Mouse (Mus musculus) heart, adult 2 months (tissue): ENCODE data around the gene Bcl10. TPM values are rescaled to one million over a fixed set of nuclear protein-coding genes. Genes with fewer than 3 reads are reported as not detected.

Source experiments
- DNase-seq, 2 experiments: peaks; one replicate each; pipeline ENCODE4 v3.0.0; 2021
- H3K27ac ChIP-seq: fragments of 200-600 bp; 2 replicates; pipeline ENCODE4 v1.8.1; 2022
- H3K27me3 ChIP-seq: fragments of 200-500 bp; 2 replicates; pipeline ENCODE4 v1.6.1; 2012; ENCODE audit warnings: mild to moderate bottlenecking, low read length, inconsistent platforms, mixed read lengths; ENCODE audit not compliant: control insufficient read depth, insufficient read depth
- H3K36me3 ChIP-seq: fragments of 200-500 bp; 2 replicates; pipeline ENCODE4 v1.6.1; 2012; ENCODE audit warnings: low read length, inconsistent platforms; ENCODE audit not compliant: control insufficient read depth, insufficient read depth
- H3K4me1 ChIP-seq: fragments of 200-500 bp; 2 replicates; pipeline ENCODE4 v1.6.1; 2011; ENCODE audit warnings: low read length; ENCODE audit not compliant: control insufficient read depth, insufficient read depth
- H3K4me3 ChIP-seq: fragments of 200-600 bp; 2 replicates; pipeline ENCODE4 v1.8.1; 2022
- H3K79me2 ChIP-seq: fragments of 200-500 bp; replicated peaks from 2 replicates; pipeline ENCODE4 v1.6.1; 2012; ENCODE audit warnings: mild to moderate bottlenecking, inconsistent platforms, low read length, moderate library complexity, mixed read lengths; ENCODE audit not compliant: control insufficient read depth, insufficient read depth
- H3K9ac ChIP-seq: fragments of 200-500 bp; 2 replicates; pipeline ENCODE4 v1.6.1; 2012; ENCODE audit warnings: low read depth, mild to moderate bottlenecking, control low read depth, inconsistent platforms, low read length, mixed read lengths
- CTCF ChIP-seq: fragments of 200-600 bp; IDR thresholded peaks from 2 replicates; pipeline ENCODE4 v1.8.1; 2022; ENCODE audit warnings: antibody characterized with exemption, mild to moderate bottlenecking, moderate library complexity
- EP300 ChIP-seq: fragments of 200-500 bp; IDR thresholded peaks from 2 replicates; pipeline ENCODE4 v1.6.1; 2011; ENCODE audit warnings: low read depth, low read length, control low read depth; ENCODE audit not compliant: insufficient read depth
- POLR2A ChIP-seq: fragments of 200-500 bp; IDR thresholded peaks from 2 replicates; pipeline ENCODE4 v1.6.1; 2011; ENCODE audit warnings: mild to moderate bottlenecking, low read depth, low read length, control low read depth; ENCODE audit not compliant: insufficient read depth
- WGBS: fragments of 180-500 bp; shearing (Covaris S2); methylation state at CpG from one replicate; pipeline ENCODE4 v1.1.7; 2018; 5-methylcytosine and 5-hydroxymethylcytosine counted together
- intact Hi-C: fragments of 180-260 bp; cut with DNase I; formaldehyde crosslinking; loops from one replicate; pipeline ENCODE4 v1.15.1; 2025
- polyA plus RNA-seq: library from polyadenylated mRNA; depleted of rRNA; stranded (reverse); fragments of >200 nt; gene quantifications from 2 replicates; pipeline ENCODE4 v1.2.3, GENCODE M21; 2012
- total RNA-seq, 2 experiments: library from RNA; stranded (reverse); gene quantifications; 2 replicates each; pipeline ENCODE4 v1.2.3; 2021

Gene Bcl10
- total and polyA plus RNA-seq, 3 experiments, result 11.0 to 19.3 (median 17.7) TPM

- WGBS, result 10% methylated on average over 15 of the region's 15 CpGs
- Histone ChIP-seq H3K4me1 (peaks cover 4% of the 10 kb centered on the region), H3K79me2 (no peaks in the 10 kb centered on the region), H3K36me3 (no peaks in the 10 kb centered on the region; the same call in 1 of the 2 replicates), H3K9ac (no peak overlapping the region), H3K27ac (no peak overlapping the region), H3K27me3 (no peaks in the 10 kb centered on the region), H3K4me3 (no peak overlapping the region)
- intact Hi-C loops, result loop anchor here (1.0 to 5.0 kb wide), 5 partner anchors 37 to 229 kb away; partner anchors contain the start of gene Syde2
- TF ChIP-seq EP300 (peak; percentile 68; the same call in 1 of the 2 replicates), POLR2A (no peak), CTCF (peak; percentile 72)
- DNase-seq, result peak; percentile 47 to 51
These were observed 27.6 kb downstream of the Bcl10 start for GRCm38 (mm10) chr3:145950034-145950814.

GRCm38 (mm10) chr3:145950815-145951130 is 28.2 kb downstream of the Bcl10 start:
- 33% methylated on average over 5 of the region's 5 CpGs for WGBS
- Histone ChIP-seq H3K27ac (no peak overlapping the region), H3K36me3 (no peaks in the 10 kb centered on the region; the same call in 1 of the 2 replicates), H3K27me3 (no peaks in the 10 kb centered on the region), H3K9ac (no peak overlapping the region), H3K4me3 (no peak overlapping the region), H3K79me2 (no peaks in the 10 kb centered on the region), H3K4me1 (peaks cover 4% of the 10 kb centered on the region)
- no peak for TF ChIP-seq POLR2A
- no peak for TF ChIP-seq CTCF
- TF ChIP-seq EP300, result no peak
- DNase-seq, result no peak
- intact Hi-C loops, result loop anchor here (1.0 to 5.0 kb wide), 5 partner anchors 37 to 229 kb away; partner anchors contain the start of gene Syde2

DNA sequence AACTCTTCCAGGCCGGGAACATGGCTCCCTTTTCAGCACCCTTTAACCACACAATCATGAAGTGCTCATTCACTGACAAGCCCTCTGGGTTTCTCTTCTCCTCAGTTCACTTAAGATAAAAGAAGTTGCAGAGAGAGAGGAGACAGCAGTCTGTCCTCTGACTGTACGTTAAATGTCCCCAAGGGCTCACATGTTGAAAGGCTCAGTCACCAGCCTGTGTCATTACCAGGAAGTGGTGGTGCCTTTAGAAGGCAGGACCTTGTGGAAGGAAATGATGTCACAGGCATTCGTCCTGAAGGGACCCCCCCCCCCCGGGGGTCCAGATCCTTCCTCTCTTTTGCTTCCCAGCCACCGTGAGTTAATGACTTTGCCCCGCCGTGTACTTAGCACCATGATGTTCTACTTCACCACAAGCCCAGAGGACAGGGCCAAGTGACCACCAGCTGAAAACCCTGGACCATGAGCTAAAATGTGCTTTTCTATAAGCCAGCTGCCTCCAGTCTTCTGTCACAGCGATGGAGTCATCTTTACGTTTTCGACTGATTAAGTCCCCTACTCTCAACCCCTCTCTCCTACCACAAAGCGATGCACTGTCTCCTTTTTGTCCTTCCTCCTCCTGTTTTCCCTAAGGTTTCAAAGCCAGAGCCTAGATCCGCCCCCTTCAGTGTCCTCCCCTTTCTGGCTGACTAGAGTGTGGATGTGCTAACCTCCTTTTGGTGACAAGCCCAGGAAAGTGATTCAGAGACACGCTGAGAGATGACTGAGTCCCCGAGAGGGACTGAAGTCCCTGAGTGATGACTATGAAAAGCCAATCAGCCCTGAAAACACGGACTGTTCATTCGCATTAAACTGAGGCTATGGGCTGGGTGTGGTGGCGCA is 28.9 kb downstream of the Bcl10 start:
- 41% methylated on average over 17 of the region's 17 CpGs for WGBS
- Histone ChIP-seq H3K4me1 (no peaks in the 10 kb centered on the region; the same call in none of the 2 replicates), H3K4me3 (no peak overlapping the region), H3K79me2 (no peaks in the 10 kb centered on the region), H3K9ac (no peak overlapping the region), H3K27me3 (no peaks in the 10 kb centered on the region), H3K27ac (peak overlapping the region; percentile 51), H3K36me3 (no peaks in the 10 kb centered on the region; the same call in 1 of the 2 replicates)
- peak; percentile 47 to 64 for DNase-seq
- TF ChIP-seq EP300 (no peak), CTCF (no peak), POLR2A (no peak)
- intact Hi-C loops, result loop anchor here (5.0 kb wide), 3 partner anchors 36 to 106 kb away; partner anchors contain the start of gene Syde2

DNA sequence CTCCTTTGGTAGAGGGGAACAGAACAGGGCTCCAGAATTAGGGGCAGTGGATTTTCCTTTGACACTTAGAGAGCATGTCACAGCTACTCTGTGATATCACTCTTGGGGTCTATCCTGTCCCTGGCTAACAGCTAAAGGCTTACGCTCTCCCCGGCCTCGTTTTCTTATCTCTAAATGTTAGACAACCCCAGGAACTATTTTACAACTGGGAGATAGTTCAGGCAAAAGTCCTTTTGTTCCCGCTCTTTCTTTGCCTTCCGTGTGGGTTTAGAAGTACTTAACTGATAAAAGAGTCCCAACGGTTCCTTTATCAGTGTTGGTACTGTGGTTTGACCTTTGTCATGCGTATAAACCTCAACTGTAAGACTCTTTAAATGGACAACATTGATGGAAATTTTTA is 30.3 kb downstream of the Bcl10 start:
- intact Hi-C loops, result loop anchor here (5.0 kb wide), 3 partner anchors 34 to 104 kb away; partner anchors contain the start of gene Syde2
- H3K4me3 ChIP-seq, result no peak overlapping the region
- H3K27ac ChIP-seq, result no peak overlapping the region
- no peaks in the 10 kb centered on the region for H3K36me3 ChIP-seq
- no peak for TF ChIP-seq CTCF
- TF ChIP-seq POLR2A, result no peak
- no peak for TF ChIP-seq EP300
- H3K9ac ChIP-seq, result no peak overlapping the region
- no peaks in the 10 kb centered on the region for H3K79me2 ChIP-seq
- H3K4me1 ChIP-seq, result no peaks in the 10 kb centered on the region; the same call in 1 of the 2 replicates
- no peaks in the 10 kb centered on the region for H3K27me3 ChIP-seq
- 44% methylated on average over 7 of the region's 7 CpGs for WGBS
- DNase-seq, result no peak

DNA sequence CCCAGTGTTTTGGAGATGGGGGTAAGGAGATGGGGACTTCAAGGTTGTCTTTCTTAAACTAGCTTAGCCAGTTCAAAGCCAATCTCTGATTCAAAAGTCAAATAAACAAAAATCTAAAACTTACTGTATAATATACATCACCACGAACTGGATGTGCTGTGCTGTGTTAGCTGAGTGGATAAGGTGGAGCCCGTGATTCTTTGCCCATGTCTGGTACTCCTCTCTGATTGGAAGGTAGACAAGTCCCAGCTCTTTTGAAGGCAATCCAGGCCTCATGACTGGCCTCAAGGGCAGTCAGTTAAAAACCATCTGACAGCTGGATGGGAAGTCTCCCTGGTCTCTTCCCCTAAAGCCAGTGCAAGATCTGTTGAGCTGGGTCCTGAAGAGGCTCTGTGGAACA is 30.8 kb downstream of the Bcl10 start:
- H3K36me3 ChIP-seq, result no peaks in the 10 kb centered on the region
- no peaks in the 10 kb centered on the region; the same call in 1 of the 2 replicates for H3K4me1 ChIP-seq
- no peak for DNase-seq
- no peak overlapping the region for H3K9ac ChIP-seq
- H3K27ac ChIP-seq, result no peak overlapping the region
- H3K79me2 ChIP-seq, result no peaks in the 10 kb centered on the region
- H3K4me3 ChIP-seq, result no peak overlapping the region
- TF ChIP-seq POLR2A (no peak), EP300 (no peak), CTCF (no peak)
- WGBS, result 83% methylated on average over 2 of the region's 2 CpGs
- intact Hi-C loops, result loop anchor here (5.0 kb wide), 3 partner anchors 34 to 104 kb away; partner anchors contain the start of gene Syde2
- H3K27me3 ChIP-seq, result no peaks in the 10 kb centered on the region
